Mouse (Mus musculus): ENCODE data around the gene Ubr1.
A peak's percentile ranks its signal among the peaks of the same experiment; 100 is the strongest.
"Not testable (repeated sequence)": the region's sequence is repeated elsewhere in the genome, so short reads cannot be mapped to it uniquely, and the experiment has no call there.

The Ubr1 gene

DNA sequence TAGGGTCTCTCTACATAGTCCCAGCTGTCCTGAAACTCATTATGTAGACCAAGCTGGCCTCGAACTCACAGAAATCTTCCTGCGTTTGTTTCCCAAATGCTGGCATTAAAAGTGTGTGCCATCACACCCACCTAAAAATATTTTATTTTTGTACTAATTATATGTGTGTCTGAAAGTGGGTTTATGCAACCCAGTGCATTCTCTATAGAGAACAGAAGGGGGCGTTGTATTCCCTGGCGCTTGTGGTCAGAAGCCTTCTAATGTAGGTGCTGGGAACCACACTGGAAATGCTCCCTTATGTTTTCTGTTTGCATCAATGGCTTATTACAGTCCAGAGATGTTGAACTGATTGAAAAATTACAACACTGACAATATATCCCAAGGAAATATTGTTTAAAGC lies 5.8 kb upstream of the Ubr1 start:
- no peak for DNase-seq (ENCODE audit: low read depth)

DNA sequence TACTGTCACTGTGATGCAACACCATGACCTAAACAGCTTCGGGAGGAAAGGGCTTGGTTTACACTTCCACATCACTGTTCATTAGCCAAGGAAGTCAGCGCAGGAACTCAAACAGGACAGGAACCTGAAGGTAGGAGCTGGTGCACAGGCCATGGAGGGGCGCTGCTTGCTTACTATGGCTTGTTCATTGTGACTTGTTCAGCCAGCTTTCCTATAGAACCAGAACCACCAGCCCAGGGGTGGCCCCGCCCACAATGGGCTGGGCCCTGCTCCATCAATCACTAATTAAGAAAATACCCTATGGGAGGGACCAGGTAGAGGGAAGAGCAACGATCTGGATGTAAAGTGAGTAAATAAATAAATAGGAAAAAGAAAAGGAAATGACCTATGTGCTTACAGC lies 2.4 kb upstream of the Ubr1 start:
- DNase-seq (ENCODE audit: low read depth), result no peak

DNA sequence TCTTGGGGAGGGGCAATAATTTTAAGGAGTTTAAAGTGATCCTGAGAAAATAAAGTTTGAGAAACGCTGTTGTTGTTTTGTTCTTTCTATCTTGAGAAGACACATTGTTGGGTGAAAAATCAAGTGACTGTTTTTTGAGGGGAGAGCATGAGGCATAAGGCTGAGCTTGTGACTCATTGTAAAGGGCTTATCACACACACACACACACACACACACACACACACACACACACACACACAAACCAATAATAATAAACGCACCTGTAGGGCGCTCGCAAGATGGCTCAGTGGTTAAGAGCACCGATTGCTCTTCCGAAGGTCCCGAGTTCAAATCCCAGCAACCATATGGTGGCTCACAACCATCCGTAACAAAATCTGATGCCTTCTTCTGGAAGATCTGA lies 1.7 kb upstream of the Ubr1 start:
- not testable (repeated sequence) for DNase-seq (ENCODE audit: low read depth)

DNA sequence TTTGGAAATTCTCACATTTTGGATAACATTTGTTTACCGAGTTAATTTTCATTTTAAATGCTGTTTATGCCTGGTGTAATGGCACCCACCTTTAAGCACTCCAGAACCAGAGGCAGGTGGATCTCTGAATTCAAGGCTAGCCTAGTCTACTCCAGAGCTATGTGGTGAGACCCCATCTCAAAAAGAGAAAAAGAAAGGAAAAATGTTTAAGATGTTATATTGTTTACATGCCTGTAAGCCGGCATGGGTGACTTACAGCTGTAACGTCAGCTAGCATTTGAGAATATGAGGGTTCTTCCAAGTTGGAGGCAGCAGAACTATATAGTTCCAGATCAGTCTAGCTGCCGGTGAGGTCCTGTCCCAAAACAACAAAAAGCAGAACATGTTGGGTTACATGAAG lies 1.3 kb upstream of the Ubr1 start:
- no peak for DNase-seq (ENCODE audit: low read depth)

GRCm38 (mm10) chr2:120970045-120970539 lies 423 bp downstream of the Ubr1 start:
- no peak for DNase-seq (ENCODE audit: low read depth)

GRCm38 (mm10) chr2:120965486-120965885 lies 5.0 kb downstream of the Ubr1 start:
- DNase-seq (ENCODE audit: low read depth), result no peak

DNA sequence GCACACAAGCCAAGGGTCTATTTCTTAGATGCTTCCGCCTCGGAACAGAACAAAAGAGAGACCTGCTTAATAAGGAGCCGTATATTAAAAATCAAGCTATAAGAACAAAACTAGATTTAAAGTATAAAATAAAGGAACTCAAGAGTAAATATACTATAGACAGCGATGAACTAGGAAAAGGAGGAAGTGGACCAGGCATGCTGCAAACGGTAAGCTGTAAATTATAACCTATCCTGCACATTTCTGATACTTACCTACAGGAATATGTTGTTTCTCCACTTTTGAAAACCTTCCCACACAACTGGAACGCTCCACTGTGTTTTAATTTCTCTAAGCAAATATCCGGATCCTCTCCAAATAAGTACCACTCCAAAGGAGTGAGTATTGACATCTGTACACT lies 7.4 kb downstream of the Ubr1 start:
- DNase-seq (ENCODE audit: low read depth), result no peak

DNA sequence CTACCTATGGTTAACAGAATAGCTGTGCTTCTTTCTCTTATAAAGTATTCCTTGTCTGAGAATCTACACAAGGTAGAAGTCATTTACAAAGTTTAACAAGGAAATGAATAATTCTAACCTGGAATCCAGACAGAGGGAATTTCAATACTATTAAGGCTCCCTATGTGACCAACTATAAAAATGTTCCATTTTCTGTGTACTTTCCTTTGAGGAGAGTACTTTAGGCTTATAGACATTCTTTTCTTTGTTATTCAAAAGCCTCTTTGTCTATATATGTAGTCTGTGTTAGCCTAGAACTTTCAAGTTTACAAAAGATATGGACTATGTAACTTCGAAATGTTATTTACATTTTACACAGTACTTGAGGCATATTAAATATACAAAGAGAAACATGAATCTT lies 10.3 kb downstream of the Ubr1 start:
- no peak for DNase-seq (ENCODE audit: low read depth)

DNA sequence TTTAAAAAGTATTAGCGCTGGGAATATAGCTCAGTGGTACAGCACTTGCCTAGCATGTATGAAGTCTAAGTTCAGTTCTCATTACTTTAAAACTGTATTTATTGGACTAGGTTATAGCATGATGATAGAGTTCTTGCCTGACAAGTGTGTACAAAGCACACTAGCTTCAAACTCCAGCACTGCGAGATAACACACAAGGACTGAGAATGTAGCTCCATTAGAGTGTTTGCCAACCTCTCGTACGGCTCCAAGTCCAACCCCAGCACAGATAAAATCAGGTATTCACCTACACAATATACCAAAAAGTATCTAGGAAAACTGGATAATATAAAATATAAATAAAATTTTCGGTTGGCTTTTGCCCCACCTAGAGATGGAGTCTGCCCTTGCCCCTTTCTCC lies 10.7 kb downstream of the Ubr1 start:
- DNase-seq (ENCODE audit: low read depth), result no peak

DNA sequence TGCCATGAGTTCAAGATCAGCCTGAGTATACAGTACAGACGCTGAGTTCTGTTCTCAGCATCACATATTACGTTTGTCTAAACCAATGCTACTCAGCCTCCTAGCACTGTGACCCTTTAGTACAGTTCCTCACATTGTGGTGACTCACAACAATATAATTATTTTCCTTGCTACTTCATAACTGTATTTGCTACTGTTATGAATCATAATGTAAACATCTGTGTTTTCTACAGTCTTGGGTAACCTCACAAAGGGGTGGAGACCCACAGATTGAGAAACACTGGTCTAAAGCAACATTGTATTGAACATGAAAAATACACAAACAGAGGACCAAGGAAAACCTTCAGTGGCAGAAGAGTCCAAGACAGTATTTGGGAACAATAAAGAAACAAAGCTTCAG lies 11.2 kb downstream of the Ubr1 start:
- DNase-seq (ENCODE audit: low read depth), result no peak

GRCm38 (mm10) chr2:120952176-120952938 lies 18.2 kb downstream of the Ubr1 start:
- no peak for DNase-seq (ENCODE audit: low read depth)

DNA sequence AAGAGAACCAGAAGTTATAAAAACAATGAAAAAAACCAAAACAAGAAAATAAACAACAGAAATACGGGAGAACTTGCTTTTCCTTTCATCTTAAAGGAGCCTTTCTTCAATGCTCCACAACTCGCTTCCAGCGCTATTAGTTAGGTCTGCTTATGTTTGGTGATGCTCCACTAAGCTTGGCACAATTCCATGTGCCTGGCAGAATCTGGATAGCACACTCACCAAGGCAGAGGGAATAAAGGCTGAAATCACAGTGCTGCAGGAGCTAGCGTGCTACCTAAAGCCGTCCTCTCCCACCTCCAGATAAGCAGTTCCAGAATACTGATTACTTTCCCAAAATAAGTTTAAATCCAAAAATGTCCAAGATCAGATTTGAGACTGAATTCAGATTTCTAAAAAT lies 19.3 kb downstream of the Ubr1 start:
- DNase-seq (ENCODE audit: low read depth), result no peak

DNA sequence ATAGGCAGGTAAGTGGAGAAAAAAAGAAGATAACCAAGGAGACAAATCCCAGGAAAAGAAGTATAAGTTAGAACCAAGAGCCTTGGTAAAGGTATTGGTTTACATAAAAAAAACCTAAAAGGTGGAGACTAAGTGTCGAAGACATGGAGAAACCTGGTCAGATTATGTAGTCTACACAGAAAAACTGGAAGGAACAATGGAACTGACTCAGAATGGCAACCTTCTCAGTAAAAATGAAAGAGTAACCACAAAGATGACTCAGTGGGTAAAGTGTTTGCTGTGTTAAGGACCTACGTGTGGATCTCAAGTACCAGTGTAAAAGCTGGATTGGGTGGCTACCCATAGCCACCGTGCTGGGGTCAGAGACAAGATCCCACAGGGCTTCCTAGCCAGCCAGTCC lies 37.5 kb downstream of the Ubr1 start:
- no peak for DNase-seq (ENCODE audit: low read depth)

DNA sequence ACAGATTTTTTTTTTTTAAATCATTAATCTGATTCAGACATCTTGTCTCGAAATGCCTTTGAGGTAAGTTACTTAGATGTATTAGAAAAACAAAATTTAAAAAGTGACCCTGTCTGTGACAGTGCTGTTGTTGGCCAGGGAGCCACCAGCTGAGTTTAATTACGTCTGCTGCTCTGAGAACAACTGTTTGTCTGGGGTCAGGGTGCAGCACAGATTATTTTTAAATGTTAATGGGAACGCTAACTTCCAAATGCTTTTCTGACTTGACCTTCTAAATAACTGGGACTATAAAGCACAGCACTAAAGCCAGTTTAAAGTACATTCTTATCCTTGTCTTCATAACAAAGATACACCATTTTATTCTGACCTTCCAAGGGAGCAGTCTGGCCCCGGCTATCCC lies 61.0 kb downstream of the Ubr1 start:
- no peak for DNase-seq (ENCODE audit: low read depth)

DNA sequence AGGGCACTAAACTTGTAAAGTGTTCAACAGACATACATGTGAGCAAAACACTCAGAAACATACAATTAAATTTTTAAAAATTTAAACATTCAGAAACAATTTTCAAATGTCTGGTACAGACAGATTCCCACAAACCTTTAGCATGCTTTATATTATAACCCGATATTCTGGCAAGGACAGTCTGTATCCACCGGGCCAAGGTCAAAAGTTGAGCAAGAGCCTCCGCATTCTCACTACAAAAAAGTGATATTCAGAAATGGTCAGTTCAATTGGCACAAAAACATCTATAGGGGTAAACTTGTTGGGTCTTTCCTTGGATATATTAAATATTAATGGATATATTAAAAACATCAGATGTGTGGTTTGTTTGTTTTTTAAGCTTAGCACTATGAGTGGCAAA lies 74.2 kb downstream of the Ubr1 start:
- DNase-seq (ENCODE audit: low read depth), result no peak

DNA sequence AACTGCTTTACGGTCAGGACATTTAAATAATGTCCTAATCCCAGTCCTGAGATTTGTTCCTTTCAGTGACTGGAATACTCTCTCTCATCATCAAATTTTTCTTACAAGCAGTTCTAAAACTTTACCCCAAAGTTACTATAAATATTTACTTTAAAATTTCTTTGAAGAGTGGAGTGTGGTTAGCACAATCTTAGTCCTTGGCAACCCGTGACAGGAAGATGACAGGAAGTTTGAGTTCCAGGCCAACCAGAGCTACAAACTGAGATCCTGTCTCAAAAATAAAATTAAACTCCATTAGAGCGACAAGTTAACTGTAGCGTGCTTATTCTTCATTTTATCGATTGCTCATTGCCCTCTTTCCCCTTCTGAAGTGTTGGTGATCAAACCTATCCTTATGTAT lies 82.9 kb downstream of the Ubr1 start:
- DNase-seq (ENCODE audit: low read depth), result no peak

- DNase-seq (ENCODE audit: low read depth), result no peak
Observed at GRCm38 (mm10) chr2:120873192-120873591, 97.3 kb downstream of the Ubr1 start.

- DNase-seq (ENCODE audit: low read depth), result no peak
Observed at GRCm38 (mm10) chr2:120871447-120872336, 98.8 kb downstream of the Ubr1 start.

DNA sequence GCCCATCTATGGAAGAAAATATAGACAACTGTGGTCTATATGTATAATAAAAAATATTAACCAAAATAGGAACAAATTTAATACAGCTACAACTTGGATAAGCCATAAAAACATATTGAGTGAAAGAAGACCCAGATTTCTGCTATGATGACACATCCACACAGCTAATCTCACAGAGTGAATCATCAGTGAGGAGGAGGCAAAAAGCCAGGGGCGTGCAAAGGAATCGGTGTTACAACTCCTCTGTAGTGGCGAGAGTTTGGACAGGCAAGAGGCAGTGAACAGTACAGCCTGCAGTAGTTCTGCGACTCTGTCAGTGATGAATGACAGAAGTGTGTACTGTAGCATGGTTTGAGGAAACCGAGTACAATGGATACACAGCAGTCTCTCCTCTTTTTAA lies 103.2 kb downstream of the Ubr1 start:
- DNase-seq (ENCODE audit: low read depth), result peak; percentile 50

DNA sequence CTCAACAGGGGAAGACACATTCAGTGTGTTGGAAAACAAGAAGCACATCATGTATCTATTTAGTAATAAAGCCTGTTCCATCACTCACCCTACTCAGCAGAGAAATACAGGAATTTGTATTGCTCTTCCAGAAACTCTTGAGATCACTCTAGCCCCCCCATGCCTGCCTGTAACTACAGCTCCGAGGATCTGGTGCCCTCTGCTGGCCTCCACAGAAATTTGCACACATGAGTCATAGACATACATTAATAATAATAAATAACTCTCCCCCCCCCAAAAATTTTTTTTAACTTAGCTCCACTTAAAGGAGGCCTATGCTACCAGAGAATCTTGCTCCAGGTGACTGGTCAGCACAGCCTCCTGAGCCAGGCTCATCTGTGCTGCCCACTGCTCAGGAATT lies 104.0 kb downstream of the Ubr1 start:
- DNase-seq (ENCODE audit: low read depth), result no peak

- no peak for DNase-seq (ENCODE audit: low read depth)
Observed at GRCm38 (mm10) chr2:120863389-120863788, 107.1 kb downstream of the Ubr1 start.

DNA sequence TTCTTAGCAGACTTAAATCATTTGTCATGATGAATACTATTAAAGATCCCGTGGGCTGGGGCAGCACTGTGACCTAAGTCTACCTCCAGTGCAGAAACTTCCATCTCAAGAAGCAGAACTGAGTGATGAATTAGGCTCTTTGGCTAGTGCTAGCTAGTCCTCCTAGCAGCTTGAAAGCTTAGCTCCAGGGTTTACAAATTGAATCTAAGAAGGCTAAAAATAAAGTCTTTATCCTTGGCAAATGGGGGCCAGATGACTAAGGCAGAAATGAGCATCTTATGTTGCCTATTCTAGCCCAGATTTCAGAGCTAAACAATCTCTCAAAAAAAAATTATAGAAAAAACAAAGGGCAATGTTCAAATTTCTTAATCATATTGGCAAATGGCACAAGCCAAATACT lies 109.8 kb downstream of the Ubr1 start:
- DNase-seq (ENCODE audit: low read depth), result no peak

- DNase-seq (ENCODE audit: low read depth), result no peak
Observed at GRCm38 (mm10) chr2:120858131-120858530, 112.4 kb downstream of the Ubr1 start.
